Mouse (Mus musculus) thymus, postnatal 4 days (tissue): ENCODE data around the gene Flna.
"Not testable (repeated sequence)": the region's sequence is repeated elsewhere in the genome, so short reads cannot be mapped to it uniquely, and the experiment has no call there.

Source experiments
- DNase-seq: peaks from one replicate; pipeline ENCODE4 v3.0.0; 2021

Flna gene

DNA sequence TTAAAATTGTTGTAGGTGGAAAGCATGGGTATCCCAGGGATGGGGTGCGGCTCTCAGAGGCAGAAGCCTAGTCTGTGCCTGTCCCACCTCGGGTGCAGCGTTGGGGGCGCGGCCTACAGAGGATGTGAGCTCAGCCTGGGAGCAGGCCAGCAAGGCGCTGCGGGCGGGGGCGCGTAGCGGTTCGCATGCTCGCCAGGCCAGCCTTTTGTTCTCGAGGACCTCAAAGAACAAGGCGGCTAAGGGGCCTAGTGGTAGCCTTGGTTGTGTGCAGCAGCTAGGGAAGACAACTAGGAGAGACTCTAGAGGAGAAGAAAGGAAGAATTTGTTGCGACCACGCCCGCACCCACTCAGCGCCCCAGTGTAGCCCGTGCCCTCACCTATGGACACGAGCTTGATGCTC is 3.9 kb downstream of the Flna start:
- peak; percentile 81 for DNase-seq

DNA sequence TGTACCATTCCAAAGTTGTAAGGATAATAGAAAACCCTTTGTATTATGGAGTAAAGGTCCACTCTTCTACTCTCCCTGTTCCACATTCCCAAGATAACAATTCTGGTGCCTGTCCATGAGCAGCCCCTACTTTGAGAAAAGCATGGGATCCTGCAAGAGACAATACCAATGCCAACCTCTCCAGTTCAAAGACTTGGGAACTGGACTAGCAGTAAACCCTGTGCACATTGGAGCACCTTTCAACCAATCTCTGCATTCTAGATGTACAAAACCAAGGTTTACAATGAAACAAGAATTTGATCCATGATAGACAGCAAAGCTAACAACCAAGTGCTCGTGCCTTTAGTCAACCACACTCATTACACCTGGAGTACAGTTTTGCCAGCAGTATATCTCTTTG is 4.5 kb downstream of the Flna start:
- no peak for DNase-seq

DNA sequence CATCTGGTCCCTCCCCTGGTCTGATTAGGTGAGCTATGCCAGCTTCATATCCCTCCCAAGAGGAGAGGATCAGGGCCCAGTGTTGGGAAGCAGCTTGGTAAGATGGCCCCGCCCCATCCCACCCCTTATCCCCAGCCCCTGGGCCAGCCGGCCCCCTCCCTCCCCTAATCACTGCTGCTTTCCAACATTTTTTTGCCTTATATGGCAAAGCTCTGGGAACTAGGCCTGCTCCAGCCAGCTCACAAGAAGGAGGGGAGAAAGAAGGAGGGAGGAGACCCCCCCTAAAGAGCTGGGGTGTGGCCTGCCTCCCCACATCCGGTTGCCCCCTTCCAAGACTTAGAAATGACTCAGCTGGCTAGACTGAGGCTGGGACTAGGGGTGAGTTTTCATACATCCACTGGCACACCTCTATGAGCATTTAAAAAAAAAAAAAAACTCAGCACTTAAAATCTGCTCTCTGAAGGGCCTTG is 5.0 kb downstream of the Flna start:
- peak; percentile 59 for DNase-seq

DNA sequence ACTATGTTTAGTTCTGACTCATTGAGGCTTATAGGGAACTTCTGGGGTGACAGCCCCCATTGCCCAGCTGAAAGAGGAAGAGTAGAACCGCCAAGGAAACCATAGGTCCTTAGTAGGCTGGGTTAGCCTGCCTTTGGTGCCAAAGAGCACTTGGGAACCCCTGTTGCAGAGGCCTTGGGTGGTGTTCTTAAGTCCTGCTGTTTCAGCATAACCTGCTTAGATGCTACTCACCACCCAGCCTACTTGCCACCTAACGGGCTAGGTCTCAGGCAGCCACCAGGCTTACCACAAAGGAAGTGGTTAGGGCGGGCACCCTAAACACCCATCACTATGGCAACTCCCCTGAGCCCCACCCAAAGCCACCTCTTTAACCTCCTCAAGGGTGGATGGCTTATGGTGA is 5.8 kb downstream of the Flna start:
- peak; percentile 74 for DNase-seq

DNA sequence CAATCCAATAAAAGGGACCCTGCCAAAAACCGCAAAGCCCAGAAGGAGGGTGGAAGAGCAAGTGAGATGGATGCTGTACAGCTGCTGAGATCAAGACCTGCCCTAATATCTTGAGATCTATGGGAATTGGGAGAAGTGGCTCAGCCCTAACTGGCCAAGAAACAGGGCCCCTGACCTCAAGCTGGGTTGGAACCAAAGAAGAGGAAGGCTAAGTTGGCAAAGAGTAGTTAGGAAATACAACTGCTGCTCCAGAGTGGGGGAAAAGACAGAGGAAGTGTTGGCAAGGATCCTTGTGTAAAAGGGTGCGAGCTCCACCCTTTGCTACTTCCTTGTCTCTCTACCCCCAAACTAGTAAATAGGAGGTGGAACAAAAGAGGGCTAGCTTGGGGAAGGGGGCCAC is 6.2 kb downstream of the Flna start:
- no peak for DNase-seq

DNA sequence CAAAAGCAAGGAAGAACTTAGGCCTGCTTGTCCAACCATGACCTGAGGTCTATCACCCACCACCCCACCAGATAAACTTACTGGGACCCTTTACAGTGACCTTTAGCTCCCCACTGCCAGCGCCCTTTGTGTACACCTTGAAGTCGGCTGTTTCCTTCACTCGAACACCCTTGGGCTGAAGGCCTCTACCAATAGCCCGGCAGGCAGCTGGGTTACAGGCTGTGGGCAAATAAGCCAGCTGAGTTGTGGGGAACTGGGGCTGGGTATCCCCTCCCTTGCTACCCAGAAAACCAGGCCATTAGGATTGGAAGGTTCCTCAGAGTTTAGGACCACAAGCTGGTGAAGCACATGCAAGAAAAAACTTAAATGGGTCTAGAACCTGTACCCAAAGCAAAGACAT is 9.3 kb downstream of the Flna start:
- no peak for DNase-seq

DNA sequence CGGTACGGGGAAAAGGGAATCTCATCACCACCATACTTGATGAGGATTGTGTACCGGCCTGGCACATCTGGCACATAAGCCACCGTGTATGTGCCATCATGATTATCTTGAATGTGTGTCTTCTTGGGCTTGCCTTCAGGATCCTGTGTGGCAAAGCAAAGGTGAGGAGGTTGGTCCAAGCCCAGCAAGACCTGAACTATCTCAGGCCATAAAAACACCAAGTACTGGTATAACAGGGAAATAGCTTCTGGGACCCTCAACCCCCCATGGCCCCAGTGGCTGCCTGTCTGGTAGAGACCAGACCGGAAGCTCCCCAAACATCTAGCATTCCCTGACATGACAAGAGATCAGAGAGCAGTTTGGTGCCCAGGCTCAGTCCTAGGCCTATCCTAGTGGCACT is 16.4 kb downstream of the Flna start:
- DNase-seq, result no peak

DNA sequence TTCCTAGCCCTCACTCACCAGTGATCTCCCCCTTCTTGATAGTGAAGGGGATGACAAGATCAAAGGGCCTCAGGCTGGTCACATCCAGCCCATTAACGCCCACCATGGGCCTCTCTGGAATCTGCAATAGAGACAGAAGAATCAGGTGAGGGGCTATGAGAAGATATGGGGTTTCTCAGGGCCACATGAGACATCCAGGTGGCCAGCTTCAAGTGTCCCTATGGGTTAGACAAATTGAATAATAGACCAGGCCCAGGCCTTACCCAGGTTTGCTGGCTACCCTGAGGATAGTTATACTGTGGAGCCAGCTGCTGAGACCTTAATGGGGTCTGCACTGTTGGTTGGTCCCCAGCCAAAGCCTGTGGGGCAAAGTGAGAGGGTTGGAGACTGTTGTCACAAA is 19.6 kb downstream of the Flna start:
- DNase-seq, result no peak

DNA sequence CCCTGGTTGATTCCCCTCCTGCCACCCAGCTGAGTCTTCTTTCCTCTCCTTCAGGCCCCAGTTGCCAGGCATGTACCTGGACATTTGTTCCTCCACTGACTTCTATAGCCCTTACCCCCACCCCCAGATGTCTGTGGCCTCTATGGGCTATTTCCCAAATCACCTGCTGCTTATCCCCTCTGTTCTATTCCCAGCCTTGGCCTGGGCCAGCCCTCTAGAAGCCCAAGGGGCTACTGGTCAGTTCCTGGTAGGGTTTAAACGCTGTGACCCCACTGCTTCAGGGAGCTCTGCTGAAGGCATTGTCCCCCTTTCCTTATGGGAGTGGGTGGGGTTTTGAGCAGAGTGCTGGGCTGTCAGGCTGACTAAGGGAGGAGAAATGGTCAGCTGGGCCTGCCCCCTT is 29.5 kb downstream of the Flna start:
- DNase-seq, result not testable (repeated sequence)

DNA sequence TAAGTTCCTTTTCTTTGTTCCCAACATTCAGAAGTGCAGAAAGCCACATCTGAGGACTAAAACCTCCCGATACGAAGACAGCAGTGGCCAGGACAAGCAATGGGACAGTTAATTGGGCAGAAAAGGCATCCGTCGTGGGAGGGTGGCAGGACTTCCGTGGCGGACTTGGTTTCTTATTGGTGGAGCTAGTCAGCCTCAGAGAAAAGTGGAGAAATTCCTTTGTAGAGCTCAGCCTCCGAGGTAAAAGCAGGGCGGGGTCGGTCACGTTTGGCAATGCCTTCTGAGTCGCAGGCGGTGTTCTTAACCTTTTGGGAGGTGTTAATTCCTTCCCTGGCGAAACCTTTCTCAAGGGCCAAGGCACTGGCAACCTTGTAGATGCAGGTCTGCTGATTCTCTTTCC is 30.2 kb downstream of the Flna start:
- no peak for DNase-seq

DNA sequence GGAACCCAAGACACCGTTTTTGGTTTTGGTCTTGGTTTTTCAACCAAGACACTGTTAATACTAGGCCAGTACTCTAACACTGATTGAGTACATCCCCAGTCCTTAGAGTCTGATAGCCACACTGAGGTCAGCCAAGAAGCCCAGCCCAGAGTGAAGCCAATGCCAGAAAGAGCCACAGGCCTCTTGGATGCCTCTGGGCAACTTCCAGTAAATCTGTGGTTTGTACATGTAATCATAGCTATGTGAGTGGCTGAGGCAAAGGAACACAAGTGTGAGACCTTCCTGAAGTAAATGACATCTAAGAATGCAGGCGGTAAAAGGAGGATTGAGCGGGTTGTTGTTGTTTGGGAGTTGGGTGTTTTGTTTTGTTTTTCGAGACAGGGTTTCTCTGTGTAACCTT is 31.1 kb downstream of the Flna start:
- DNase-seq, result no peak

DNA sequence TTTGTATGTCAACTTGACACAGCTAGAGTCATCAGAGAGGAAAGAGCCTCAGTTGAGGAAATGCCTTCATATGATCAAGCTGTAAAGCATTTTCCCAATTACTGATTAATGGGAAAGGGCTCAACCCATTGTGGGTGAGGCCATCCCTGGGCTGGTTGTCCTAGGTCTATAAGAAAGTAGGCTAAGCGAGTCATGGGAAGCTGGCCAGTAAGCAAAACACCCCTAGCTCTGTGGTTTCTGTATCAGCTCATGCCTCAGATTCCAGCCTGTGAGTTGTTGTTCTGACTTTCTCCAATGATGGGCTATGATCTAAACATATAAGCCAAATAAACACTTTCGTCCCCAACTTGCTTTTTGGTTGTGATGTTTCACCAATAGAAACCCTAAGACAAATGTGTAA is 46.1 kb downstream of the Flna start:
- DNase-seq, result no peak

DNA sequence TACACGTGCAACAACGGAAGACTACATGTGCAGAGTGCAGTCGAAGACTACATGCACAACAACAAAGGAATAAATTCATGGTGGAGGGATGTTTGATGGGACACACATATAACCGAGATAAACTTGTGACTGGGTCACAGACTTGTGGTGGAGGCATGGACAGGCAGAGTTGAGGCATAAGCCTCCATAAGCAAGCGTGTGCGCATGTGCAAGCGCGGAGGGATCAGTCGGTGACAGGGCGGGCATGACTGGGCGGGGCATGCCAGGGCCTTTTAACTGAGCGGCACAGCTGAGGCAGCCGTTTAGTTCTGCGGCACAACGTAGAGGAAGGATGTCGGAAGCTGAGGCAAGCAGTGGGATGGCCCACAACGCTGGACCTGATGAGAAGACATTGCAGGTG is 72.7 kb downstream of the Flna start, which contains the start of gene Tktl1:
Gene Tktl1, plus strand, starts transcription at position 301 of the 400 bp plus-strand sequence.
- no peak for DNase-seq
